Mouse (Mus musculus) c-Kit-positive CD71-positive TER-119-negative erythroid progenitor cells, embryonic 14.5 days (primary cell): ENCODE data around the gene Yeats2.

Experiments
- DNase-seq: peaks from one replicate; pipeline ENCODE4 v3.0.0-alpha.2; 2013; ENCODE audit warnings: low read depth

Yeats2 gene

GRCm38 (mm10) chr16:20280238-20280637, 139.4 kb downstream of the Yeats2 start:
- DNase-seq = no peak
